Mouse (Mus musculus) common myeloid progenitor, adult 5-6 weeks (primary cell): ENCODE data around the gene Myadm. TPM values are rescaled to one million over a fixed set of nuclear protein-coding genes. Genes with fewer than 3 reads are reported as not detected.
"Not testable (repeated sequence)": the region's sequence is repeated elsewhere in the genome, so short reads cannot be mapped to it uniquely, and the experiment has no call there.

Experiments used
- ATAC-seq: replicated peaks from 2 replicates; pipeline ENCODE4 v1.8.0; 2016; ENCODE audit warnings: low read depth, mild to moderate bottlenecking, moderate TSS enrichment, inconsistent platforms; ENCODE audit not compliant: poor library complexity, severe bottlenecking
- total RNA-seq: library from RNA; stranded (forward); fragments of 200-1000, 187-1606 nt; gene quantifications from 2 replicates; pipeline ENCODE4 v1.2.3, GENCODE M21; 2017

Myadm gene
- total RNA-seq = 3.9 and 4.1 TPM in 2 replicates

DNA sequence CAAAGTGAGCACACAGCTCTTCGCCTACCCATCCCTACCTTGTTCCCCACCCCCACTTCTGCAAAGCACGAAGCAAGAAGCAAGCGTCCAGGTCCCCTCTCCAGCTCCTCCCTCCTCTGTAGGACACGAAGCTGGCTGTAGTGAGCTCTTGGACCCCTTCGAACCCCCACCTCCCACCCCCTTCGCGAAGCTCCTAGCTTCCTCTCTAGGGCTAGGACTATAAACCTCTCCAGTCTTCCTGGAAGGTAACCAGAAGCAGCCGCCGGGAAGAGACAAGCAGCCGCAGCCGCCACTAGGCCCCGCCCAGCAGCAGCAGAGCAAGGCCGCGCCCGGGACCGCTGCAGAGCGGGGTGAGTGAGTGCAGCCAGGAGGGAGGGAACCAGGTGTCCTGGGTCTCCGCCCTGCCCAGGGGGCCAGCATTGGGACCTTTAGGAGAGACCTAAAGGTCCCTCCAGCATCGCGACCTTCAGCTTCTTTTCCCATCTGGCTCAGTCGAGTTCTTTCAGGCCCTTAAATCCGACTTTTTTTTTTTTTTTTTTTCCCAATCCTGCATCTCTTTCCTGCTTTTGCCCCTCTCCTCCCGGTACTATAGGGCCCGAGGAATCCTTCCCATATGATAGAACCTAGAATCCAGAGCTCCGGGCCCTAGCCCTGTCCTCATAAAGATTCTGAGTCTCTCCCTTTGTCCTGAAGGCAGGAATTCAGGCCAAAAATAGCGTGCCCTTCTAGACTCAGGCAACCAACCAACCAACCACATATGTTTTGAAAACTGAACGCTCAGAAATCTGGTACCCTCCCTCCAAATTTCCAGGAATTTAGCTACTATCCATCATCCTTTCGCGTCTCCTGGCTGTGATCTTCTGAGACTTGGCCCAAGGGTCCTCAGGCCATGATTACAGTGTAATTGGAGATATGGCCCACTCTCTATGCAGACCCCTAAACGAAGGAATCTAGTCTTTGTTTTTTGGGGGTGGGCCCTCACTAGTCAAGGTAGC is at the start of gene Myadm, which contains the start of gene Prkcg:
TSS of gene Myadm (plus strand) at position 105 of the 995 bp plus-strand sequence.
TSS of gene Prkcg (plus strand) at position 204 of the 995 bp plus-strand sequence.
- ATAC-seq = peak; percentile 57

DNA sequence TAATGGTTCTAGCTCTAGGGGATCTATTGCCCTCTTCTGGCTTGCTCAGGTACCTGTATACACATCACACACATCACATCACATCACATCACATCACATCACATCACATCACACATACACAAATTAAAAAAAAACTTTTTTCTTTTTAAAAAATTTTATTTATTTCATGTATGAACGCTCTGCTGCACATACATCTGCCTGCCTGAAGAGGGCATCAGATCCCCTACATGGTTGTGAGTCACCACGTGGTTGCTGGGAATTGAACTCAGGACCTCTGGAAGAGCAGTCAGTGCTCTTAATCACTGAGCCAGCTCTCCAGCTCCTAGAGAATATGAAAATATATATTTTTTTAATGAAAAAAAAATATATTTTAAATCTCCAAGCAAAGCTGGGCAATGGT is 49.7 kb upstream of the Myadm start:
- no peak for ATAC-seq

DNA sequence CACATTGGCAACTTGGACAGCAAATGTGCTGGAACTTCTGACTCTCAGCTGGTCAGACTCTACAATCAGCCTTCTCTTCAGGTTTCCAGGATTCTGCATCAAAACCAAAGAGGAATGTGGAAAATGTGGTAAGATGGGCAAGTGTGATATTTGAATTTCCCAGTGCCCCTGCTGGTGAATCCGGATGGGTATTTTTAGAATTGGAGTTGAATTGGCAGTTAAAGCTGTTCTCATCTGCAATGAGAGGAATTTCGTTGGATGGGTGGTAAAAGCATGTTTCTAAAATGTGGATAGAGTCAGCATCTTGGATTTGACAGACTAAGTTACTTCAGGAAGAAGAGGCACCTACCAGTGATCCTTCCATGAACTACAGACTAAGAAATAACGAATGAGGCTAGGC is 28.2 kb upstream of the Myadm start:
- no peak for ATAC-seq

DNA sequence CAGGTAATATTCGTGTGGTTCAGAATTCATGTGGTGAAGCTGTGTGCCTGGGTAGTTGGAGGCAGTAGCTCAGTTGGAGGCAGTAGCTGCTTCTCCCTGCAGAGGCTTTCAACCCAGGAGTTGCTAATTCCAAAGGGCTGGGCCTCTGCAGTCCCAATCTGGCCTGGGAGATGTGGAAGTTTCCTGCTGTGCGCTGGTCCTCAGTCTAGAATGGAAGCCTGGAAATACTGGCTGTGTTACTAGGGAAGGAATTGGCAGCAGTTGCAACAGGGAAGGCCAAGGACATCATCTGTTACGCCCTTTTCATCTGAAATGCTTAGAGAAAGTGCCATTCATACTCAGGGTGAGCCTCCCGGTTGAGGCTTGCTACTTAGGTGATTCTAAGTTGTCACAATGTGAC is 27.4 kb upstream of the Myadm start:
- ATAC-seq = no peak

DNA sequence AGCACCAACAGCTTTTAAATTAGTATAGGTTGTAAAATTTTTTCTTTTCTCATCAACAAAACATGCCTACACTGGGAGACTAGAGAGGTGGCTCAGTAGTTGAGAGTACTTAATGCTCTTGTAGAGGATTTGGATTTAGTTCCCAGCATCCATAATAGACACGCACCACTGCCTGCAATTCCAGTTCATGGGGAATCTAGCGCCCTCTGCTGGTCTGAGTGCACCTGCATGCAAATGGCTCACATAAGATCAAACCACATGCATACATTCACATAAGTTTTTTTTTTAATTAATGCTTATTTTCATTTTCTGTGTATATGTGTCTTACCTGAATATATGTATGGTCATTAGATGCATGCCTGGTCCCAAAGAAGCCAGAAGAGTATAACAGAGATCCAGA is 26.1 kb upstream of the Myadm start:
- ATAC-seq = 0 out of 2 replicates have a peak, but pooled peaks have one; percentile 54

DNA sequence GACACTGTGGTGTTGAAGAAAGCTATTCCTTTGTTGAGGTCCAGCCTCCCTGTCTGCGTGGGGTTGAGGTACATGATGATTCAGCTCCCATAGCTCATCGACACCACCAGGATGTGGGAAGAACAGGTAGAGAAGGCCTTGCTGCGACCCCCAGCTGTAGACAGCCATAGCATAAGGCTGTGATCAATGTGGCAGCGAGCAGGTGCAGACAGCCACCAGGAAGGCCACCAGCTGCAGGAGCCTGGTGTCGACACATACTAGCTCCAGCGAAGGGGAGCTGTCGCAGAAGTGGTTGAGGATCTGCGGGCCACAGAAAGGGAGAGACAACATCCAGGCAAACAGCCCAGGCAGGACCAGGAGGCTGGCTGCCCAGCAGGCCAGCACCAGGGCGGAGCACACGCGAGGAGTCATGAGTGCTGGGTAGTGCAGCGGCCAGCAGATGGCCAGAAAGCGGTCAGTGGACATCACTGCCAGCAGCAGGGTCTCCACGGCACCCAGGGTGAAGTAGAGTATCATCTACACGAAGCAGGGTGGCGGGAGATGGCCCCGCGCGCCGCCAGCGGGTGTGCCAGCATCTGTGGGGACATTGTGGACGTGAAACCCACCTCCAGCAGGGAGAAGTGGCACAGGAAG is 24.4 kb upstream of the Myadm start:
- ATAC-seq = 0 out of 2 replicates have a peak, but pooled peaks have one; percentile 22

DNA sequence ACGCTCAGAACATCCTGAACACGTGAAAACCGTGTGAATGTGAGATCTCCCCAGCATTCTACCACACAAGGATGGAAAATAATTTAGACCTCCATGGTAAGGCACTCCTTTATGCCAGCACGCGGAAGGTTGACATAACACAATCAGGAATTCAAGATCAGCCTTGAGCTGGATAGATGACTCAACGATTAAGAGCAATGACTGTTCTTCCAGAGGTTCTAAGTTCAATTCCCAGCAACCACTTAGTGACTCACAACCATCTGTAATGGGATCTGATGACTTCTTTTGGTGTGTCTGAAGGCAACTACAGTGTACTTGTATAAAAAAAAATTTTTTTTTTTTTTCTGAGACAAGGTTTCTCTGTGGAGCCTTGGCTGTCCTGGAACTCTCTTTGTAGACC is 23.6 kb upstream of the Myadm start:
- ATAC-seq = no peak

DNA sequence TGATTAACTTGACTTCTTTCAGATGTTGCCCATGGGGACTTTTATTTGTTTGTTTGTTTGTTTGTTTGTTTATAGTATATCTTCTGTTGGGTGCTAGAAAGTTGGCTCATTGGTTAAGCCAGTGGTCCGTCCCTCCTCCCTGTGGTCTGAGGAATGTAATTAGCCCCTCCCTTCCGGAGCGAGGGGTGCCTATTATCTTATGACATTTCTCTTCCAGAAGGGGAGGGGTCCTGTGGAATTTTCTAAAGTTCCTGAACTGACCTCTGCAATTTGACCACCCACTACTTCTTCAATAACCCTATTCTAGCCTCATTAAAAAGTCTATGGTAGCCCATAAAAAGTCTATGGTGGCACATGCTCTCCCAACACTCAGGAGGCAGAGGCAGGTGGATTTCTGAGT is 21.6 kb upstream of the Myadm start:
- ATAC-seq = no peak

DNA sequence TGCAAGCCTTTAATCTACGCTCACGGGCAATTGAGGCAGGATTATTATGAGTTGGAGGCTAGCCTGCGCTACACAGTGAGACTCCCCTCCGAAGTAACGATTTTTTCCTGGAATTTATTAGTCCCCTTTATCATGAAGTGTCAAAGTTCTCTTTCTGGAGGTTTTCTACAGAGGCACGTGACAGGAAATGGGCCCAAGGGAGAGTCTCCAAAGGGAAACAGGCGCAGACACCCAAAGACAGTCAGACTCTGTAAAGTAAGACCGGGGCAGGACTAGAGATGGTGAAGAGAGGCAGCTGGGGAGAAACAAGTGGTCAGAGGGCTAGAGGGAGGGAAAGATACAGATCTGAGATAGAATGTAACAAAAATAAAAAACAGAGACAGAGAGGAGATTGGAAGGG is 21.0 kb upstream of the Myadm start:
- ATAC-seq = no peak

DNA sequence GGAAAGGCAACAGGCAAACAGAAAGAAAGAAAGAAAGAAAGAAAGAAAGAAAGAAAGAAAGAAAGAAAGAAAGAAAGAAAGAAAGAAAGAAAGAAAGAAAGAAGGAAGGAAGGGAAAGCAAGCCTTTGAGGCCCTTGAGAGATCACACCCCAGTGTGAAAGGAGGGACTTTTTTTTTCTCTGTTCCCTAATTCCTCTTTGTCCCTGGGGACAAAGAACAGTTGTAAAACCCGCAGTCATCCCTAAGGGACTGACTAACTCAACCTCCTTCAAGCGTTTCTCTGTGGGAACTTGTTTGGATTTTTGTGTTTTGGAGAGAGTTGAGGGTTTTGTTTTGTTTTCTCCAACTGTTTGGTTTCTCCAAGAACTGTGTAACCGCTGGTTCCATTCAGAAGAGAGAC is 20.6 kb upstream of the Myadm start:
- no peak for ATAC-seq

DNA sequence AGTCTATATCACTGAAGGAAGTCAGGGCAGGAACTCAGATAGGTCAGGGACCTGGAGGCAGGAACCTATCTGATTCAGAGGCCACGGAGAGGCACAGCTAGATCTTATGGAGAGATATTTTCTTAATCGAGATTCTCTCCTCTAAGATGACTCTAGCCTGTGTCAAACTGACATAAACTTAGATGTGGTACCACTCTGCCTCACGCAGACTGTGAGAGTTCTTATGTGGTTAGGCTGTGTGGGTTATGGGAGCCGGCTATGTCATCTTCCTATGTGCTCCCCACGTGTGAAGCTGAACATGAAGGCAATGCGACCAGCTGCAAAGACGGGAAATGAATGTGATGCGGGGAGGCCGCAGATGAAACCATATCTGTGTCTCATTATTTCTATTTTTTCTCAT is 16.7 kb upstream of the Myadm start:
- ATAC-seq = no peak

DNA sequence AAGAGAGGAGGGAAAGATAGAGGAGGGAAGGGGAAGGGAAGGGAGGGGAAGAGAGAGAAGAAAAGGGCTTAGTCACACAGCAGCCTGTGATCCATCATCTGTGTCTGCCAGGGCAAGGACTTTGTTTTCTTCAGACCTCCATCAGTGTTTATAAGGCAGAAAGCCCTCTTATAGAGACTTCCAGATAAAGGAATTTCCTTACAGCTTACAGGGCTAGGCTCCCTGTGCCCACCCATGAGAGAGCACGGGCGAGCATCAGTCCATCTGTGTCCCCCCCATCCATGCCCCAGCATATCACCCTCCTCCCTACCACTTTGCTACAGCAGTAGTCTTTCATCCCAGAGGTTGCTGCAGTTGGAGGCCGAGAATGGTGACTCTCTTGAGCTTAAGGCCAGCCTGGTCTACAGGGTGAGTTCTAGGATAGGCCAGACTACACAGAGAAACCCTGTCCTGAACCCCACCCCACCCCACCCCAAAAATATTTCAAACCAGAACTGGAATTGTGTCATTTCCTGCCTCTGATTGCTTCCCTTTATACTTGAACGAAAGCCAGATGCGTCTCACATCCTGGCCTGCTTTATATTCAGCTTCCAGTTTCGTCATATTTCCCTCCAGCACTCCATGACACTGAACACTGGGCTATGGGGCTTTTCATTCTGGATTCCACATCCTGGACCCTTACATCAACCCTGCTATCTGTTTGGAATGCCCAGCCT is 13.3 kb upstream of the Myadm start:
- ATAC-seq = peak; percentile 62

DNA sequence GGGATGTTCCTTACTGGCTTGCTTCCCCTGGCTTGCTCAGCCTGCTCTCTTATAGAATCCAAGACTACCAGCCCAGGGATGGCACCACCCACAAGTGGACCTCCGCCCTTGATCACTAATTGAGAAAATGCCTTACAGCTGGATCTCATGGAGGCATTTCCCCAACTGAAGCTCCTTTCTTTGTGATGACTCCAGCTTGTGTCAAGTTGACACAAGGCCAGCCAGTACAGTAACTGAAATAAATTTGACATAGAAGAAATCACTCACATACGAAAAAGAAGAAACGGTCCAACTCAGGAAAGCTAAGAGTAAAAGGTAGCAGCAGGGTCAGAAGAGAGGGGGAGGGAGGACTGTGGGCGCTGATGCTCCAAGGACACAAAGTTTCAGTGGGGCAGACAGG is 12.1 kb upstream of the Myadm start:
- not testable (repeated sequence) for ATAC-seq

DNA sequence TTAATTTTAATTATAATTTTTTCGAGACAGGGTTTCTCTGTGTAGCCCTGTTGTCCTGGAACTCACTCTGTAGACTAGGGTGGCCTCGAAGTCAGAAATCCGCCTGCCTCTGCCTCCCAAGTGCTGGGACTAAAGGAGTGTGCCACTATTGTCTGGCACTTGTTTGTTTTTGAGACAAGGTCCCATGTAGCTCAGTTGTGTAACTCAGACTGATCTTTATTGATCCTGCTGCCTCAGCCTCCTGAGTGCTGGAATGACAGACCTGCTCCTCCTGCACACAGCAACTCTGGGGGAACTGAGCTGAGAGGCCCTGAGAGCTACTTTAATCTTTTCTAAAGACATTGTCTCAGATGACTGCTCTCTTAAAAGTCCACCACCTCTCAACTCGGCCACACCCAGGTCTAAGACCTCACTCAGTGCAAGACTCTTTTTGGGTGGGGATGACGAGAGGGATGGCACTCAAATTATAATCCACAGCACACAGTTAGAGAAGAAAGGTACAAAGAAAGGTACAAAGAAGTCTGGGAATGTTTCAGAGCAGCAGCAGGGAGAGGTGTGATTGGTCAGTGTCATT is 8.7 kb upstream of the Myadm start:
- no peak for ATAC-seq

DNA sequence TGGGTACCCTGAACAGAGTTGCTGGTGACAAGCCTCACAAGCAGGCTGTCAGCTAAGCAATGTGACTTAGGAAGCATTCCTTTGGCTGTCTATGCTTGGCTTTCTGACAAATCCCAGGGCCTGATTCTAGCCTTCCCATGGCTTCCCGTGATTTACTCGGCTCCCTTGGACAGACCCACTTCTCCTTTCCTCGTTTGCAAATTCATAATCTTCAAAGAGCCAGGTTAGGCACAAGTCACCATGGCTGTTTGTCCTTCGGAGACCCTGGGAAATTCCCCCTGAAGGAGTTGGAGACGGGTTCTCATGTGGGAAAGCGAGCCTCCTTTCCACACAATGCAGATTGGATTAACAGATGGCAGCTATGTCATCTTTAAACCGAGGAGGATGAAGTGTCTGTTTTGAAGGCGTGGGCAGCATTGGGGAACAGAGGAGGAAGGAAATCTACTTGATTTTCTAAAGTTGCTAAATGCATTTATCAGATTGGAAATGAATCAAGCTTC is 8.2 kb upstream of the Myadm start:
- no peak for ATAC-seq

DNA sequence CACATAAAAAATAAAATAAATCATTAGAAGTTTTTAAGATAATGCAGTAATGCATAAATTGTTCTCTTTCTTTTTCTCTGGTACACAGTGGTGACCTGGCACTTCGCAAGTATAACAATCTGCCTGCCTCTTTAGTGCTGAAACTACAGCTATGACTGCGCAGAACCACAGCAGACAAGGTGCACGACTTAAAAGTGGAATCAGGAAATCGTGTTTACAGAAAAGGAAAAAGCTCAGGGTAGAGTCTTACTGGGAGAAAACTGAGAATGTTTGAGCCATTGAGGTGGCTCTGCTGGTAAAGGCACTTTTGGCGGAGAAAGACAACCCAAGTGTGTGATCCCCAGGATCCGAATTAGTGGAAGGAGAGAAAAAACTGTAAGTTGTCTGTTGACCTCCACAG is 7.1 kb upstream of the Myadm start:
- ATAC-seq = no peak

DNA sequence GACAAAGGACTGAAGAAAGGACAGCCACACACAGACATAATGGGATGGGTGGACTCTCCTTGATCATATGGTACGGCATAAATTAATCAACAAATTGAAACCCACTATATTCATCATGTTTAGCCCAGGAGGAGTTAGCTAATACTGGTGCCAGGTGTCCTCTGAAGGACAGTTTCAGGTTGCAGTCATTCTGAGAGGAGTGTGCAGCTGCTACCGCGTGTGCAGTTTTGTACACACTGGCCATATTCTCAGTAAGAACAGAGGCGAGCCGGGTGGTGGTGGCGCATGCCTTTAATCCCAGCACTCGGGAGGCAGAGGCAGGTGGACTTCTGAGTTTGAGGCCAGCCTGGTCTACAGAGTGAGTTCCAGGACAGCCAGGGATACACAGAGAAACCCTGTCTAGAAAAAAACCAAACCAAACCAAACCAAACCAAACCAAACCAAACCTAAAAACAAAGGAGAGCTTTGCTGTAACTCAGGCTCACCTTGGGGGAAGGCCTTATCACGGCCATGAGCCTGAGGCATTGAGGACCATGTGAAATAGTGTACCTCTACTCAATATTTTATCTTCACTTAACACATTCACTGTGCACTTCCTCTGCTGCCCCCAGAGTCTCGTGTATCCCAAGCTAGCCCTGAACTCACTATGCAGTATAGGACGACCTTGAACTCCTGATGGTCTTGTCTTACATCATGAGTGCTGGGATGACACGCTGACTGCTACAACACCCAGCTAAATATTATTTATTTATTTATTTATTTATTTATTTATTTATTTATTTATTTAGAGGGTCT is 5.6 kb upstream of the Myadm start:
- no peak for ATAC-seq

DNA sequence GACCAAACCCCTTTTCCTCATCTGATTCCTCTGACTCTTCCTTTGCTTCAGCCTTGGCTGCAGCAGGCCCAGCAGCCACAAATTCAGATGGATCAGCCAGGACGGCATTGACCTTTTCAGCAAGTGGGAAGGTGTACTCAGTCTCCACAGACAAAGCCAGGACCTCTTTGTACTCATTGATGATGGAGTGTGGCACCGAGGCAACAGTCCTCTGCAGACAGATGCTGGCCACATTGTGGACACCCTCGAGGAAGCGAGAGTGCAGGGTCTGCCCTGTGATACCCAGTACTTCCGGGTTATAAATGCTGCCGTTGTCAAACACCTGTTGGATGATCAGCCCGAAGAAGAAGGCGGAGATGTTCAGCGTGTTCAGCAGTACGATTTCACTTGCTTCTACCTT is 4.3 kb upstream of the Myadm start:
- ATAC-seq = no peak

DNA sequence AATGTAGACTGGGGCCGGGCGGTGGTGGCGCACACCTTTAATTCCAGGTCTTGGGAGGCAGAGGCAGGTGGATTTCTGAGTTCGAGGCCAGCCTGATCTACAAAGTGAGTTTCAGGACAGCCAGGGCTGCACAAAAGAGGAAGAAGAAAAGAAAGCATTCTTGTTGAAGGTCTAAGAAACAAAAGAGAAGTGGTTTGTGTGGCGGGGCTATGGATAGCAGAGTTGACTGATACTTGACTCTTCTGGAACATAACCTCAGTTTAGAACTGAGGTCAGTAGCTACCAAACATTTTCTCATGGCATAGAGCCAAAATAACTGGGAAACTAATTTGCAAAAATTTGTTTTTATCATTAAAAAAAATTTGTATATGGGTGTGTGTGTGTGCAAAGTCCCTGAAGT is 2.8 kb upstream of the Myadm start:
- ATAC-seq = peak; percentile 50
